Mouse (Mus musculus) cortical plate, adult 2 months (tissue): ENCODE data around the gene Dtnb.

Source experiments
- CTCF ChIP-seq: fragments of 200-500 bp; IDR thresholded peaks from 2 replicates; pipeline ENCODE4 v1.5.1; 2011; ENCODE audit warnings: mild to moderate bottlenecking, control low read depth, low read length; ENCODE audit not compliant: insufficient read depth; ENCODE audit errors: extremely low read depth
- POLR2A ChIP-seq: fragments of 200-500 bp; IDR thresholded peaks from 2 replicates; pipeline ENCODE4 v1.6.1; 2011; ENCODE audit warnings: mild to moderate bottlenecking, low read length, control low read depth; ENCODE audit not compliant: insufficient read depth; ENCODE audit errors: extremely low read depth

DNA sequence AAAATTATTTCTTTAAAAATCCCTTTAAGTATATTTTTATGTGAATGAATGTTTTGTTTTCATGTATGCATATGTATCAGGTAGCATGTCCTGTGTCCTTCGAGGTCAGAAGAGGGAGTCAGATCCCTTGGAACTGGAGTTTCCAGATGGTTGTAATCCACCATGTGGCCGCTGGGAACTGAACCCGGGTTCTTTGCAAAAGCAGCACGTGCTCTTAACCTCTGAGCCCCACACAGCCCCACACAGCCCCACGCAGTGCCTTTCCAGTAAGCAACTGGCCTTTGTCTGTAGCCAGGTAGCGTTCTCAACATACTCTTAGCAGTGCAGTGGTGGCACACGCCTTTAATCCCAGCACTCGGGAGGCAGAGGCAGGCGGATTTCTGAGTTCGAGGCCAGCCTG is 9.4 kb upstream of the Dtnb start:
- TF ChIP-seq CTCF: no peak
- TF ChIP-seq POLR2A: no peak
